Mouse (Mus musculus): ENCODE measurements at regions not wholly inside any gene's neighbourhood (a gene's known extent, or its start where the extent isn't known, plus 50 kb on each side); places are given as distances from the start of the nearest gene placed in this dataset.

- no peak for ATAC-seq (replicated peaks; ENCODE audit: low read depth, poor library complexity, severe bottlenecking)
These were observed 59.1 kb upstream of the Apob start for GRCm38 (mm10) chr12:7918385-7918784.

DNA sequence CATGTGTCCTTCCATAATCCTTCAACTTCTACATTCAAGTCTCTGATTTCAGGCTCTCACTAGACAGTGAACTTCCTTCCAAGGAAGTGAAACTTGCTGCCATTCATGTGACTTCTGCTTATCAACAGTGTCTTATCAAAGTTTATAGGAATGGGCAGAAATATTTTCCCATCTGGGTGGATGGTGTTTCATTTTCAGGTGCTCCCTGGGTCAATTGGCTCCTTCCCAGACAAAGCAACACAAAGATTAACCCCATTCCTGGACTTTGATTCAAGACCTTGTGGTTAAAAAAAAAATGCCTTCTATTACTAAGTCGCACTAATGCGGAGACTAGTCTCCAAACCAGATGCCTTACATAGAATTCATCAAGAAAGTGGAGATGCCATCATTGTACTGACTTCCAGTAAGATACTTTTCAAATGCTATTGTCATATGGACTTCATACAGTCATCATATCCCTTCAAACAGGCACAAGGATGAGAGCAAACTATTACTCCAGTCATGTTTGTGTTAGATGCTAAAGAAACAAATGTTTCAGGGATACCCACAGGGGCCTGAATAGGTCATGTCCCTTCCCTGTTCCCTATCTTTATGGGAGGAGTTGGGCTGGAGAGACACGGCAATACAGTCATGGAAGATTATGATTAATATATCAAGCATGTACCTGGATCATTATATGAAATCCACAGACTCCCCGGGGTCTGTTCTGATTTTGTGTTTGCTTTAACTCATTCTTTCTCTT lies 58.3 kb upstream of the Apob start:
- no peak for ATAC-seq (replicated peaks; ENCODE audit: low read depth, poor library complexity, severe bottlenecking)

DNA sequence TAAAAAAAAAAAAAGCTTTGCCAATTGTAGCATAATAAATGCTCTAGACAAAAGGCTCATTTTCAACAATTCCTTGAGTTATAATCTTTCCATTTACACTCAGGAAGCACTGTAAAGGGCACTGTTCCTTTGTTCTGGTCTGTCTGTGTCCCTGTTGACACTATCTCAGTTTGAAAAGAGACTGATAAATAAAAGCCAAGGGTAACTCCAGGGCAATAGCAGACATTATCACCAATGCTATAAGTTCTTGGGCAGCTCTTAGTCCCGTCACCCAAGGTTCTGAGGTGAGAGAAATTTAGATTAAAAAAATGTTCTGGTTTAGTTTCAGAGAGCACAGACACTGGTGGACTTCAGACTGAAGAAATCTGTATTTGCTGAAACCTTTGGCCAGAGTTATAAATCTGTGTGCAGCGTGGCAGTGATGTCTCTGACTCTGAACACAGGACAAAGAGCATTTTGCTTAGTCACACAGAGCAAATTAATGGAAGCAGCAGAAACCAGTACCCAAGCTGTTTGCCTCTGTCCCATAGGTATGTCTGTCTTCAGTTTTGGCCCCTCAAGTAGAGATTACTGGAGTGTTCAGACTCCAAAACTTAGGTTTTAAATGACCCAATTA lies 57.6 kb upstream of the Apob start:
- ATAC-seq (replicated peaks; ENCODE audit: low read depth, poor library complexity, severe bottlenecking): no peak

GRCm38 (mm10) chr12:7920888-7921287 lies 56.6 kb upstream of the Apob start:
- no peak for ATAC-seq (replicated peaks; ENCODE audit: low read depth, poor library complexity, severe bottlenecking)

All from common myeloid progenitor, adult 5-6 weeks (primary cell).